Mouse (Mus musculus) T-helper 1 cell (primary cell): ENCODE results near the gene Gphb5.

Experiments
- in situ Hi-C: fragments of 300-600 bp; cut with MboI, MseI; formaldehyde crosslinking; loops from one replicate; pipeline ENCODE4 v1.15.1; 2025; ENCODE audit warnings: high pct_unique_total_duplicates

Gene Gphb5

GRCm38 (mm10) chr12:75394011-75394773, 22.4 kb downstream of the Gphb5 start:
- in situ Hi-C loops: no loop called here

- in situ Hi-C loops: no loop called here
Observed at GRCm38 (mm10) chr12:75391526-75391925, 25.1 kb downstream of the Gphb5 start.

GRCm38 (mm10) chr12:75389308-75390135, 27.1 kb downstream of the Gphb5 start:
- in situ Hi-C loops: loop anchor here (5.0 kb wide), 1 partner anchor 1072 kb away; the partner anchor contains the start of gene Gm11042

- in situ Hi-C loops: loop anchor here (5.0 kb wide), 1 partner anchor 1071 kb away; the partner anchor contains the start of gene Gm11042
Observed at GRCm38 (mm10) chr12:75388521-75388920, 28.1 kb downstream of the Gphb5 start.

- in situ Hi-C loops: loop anchor here (5.0 kb wide), 1 partner anchor 1071 kb away; the partner anchor contains the start of gene Gm11042
Observed at GRCm38 (mm10) chr12:75387846-75388245, 28.7 kb downstream of the Gphb5 start.

GRCm38 (mm10) chr12:75387156-75387555, 29.4 kb downstream of the Gphb5 start:
- in situ Hi-C loops: loop anchor here (5.0 kb wide), 1 partner anchor 1070 kb away; the partner anchor contains the start of gene Gm11042

- in situ Hi-C loops: loop anchor here (5.0 kb wide), 1 partner anchor 1069 kb away; the partner anchor contains the start of gene Gm11042
Observed at GRCm38 (mm10) chr12:75386731-75387130, 29.9 kb downstream of the Gphb5 start.

GRCm38 (mm10) chr12:75376126-75376525, 40.5 kb downstream of the Gphb5 start:
- in situ Hi-C loops: no loop called here

GRCm38 (mm10) chr12:75375060-75375459, 41.5 kb downstream of the Gphb5 start:
- in situ Hi-C loops: no loop called here

- in situ Hi-C loops: no loop called here
Observed at GRCm38 (mm10) chr12:75374437-75374836, 42.1 kb downstream of the Gphb5 start.

- in situ Hi-C loops: loop anchor here (10.0 kb wide), 1 partner anchor 1045 kb away; no protein-coding TSS in a partner anchor
Observed at GRCm38 (mm10) chr12:75369418-75369851, 47.1 kb downstream of the Gphb5 start.

- in situ Hi-C loops: loop anchor here (10.0 kb wide), 1 partner anchor 1044 kb away; no protein-coding TSS in a partner anchor
Observed at GRCm38 (mm10) chr12:75368527-75368926, 48.1 kb downstream of the Gphb5 start.

- in situ Hi-C loops: loop anchor here (10.0 kb wide), 1 partner anchor 1043 kb away; no protein-coding TSS in a partner anchor
Observed at GRCm38 (mm10) chr12:75367371-75367770, 49.2 kb downstream of the Gphb5 start.

- in situ Hi-C loops: loop anchor here (10.0 kb wide), 1 partner anchor 1041 kb away; no protein-coding TSS in a partner anchor
Observed at GRCm38 (mm10) chr12:75365621-75366124, 50.9 kb downstream of the Gphb5 start.

GRCm38 (mm10) chr12:75364416-75364815, 52.2 kb downstream of the Gphb5 start:
- in situ Hi-C loops: loop anchor here (10.0 kb wide), 1 partner anchor 1040 kb away; no protein-coding TSS in a partner anchor

GRCm38 (mm10) chr12:75362456-75362855, 54.1 kb downstream of the Gphb5 start:
- in situ Hi-C loops: loop anchor here (10.0 kb wide), 1 partner anchor 1038 kb away; no protein-coding TSS in a partner anchor
